Mouse (Mus musculus) brain, adult 2 months (tissue): ENCODE data around the gene P3h2.

Experiments
- DNase-seq: peaks from one replicate; pipeline ENCODE4 v3.0.0; 2011; ENCODE audit warnings: low read depth, low spot score

P3h2 gene

DNA sequence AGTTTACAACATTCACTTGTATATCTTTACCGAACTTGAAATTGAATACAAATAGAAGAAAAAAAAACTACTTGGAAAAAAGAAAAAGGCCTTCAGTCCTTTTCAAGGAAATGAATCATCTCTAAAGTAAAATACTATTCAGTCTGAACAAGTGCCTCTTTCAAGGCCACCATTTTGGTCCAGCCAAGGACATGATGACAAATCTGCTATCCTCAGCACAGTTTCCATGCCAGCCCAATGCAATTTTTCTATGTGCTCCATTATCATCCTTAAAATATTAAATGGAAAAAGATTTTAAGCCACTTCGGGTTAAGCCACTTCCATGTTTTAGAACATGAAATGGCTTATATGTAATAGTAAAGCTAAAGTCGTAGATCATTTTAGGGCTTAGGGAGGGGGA is 35.2 kb downstream of the P3h2 start:
- DNase-seq: no peak

DNA sequence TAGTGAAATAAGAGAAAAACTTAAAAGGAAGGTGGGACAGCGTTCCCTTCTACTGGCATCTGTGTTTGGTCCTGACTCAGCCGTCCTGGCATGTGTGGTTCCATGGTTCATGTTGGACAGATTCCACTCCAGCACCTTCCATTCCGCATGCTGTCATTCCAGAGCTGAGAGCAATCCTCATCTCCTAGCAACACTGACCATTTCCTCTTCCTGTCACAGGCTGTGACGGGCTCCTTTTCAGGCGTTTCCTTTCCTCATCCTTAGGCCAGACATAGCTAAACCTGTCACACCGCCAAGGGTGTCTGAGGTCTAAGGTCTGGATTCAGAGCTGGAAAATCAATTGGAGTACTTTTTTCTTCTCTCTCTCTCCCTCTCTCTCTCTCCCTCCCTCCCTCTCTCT is 40.5 kb downstream of the P3h2 start:
- no peak for DNase-seq

DNA sequence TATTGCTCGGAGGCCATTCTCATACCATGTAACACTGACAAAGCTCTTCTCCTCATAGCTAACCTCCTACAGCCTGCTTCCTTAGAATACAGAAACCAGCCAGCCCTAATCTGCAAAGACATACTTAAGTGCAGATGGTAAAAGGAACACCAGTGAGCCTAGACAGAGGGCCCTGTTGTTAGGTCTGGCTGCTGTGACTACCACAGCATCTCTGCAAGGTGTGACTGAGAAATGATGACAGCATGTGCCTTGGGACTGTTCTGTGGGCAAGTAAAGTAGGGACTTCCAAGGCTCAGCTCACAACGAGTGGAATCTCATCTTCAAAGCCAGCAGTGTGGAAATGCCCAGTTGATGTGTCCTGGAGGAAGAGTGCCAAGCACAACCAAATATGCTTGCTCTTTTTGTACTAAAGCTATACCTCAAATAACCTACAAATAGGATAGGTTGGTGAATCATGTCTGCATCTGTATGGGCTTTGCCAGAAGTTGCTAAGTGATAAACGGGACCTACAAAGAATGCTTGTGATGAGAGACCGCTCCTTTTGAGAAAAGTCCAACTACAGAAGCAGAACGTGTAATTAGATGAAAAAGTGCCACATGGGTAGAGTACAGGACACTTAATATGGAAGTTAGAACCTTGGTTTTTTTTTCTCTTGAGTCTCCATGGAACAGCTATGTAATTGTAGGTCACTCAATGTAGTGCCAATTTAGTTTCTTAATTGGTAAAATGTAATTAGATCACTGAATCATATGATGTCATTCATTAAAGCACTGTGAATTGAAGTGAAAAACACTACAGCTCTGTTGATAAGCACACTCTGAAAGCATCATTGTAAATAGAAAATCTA is 45.1 kb downstream of the P3h2 start:
- DNase-seq: no peak

DNA sequence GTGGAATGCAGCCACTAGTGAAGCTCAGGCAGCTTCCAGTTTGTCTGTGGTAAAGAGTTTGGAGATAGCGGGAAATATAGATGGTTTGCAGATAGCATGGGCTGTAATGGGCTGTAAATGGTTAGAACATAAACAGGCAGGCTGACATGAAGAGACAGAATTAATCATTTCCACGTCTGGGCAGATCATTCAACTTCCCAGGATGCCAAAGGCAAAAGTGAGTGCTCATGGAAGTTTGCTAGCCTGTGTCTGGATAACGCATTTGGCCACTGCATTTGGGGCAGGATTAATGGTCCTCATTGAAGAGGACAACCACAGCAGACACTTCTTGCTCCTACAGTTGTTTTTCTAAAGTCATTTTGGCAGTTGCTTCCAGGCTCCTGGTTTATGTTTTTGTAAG is 52.0 kb downstream of the P3h2 start:
- DNase-seq: no peak

DNA sequence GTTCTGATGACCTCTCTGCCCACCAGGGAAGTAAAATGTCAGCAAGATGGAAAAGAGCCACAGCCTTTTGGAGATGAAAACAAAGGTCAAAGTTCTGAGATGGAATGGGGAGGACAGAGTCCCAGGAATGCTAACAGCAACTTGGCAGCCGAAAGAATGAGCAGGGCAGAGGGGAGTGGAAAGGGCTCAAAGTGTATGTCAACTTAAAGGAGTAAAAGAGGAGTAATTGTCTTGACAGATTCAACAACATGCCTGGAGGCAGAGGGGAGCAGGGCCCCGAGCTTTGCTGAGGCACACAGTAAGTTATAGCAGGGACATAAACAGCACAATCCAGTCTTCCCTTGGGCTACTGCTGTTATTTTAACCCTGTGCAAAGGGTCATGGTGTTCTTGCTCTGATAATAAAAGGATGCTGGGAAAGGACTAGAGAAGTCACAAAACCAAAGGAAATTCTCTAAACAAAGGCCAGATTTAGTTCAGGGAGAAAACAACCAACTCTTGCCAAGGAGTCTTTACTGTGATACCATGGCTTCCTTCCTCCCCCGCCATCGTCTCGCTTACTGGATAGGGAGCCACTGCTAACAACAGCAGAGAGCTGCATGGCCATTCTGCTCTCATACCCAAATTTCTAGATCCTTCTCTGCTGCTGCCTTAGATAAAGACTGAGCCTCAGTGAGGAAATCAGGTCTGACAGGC is 56.0 kb downstream of the P3h2 start:
- DNase-seq: no peak

DNA sequence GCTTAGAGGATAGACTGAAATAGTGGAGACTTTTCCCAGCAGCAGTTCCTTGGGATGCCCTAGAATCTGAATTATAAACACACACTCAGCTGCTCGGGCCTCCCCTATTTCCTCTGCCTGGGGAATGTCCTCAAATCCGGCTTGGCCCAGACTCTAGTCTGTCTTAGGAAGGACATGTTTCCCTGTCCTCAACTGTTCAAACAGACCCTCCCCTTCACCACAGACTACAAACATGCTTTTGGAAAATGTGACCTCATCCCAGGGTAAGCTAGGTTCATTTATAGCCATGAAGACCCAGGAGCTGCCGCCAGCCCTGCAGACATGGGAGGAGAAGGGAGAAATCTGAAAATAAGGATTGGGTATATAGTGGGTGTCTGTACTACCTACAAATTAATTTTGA is 57.7 kb downstream of the P3h2 start:
- DNase-seq: no peak

DNA sequence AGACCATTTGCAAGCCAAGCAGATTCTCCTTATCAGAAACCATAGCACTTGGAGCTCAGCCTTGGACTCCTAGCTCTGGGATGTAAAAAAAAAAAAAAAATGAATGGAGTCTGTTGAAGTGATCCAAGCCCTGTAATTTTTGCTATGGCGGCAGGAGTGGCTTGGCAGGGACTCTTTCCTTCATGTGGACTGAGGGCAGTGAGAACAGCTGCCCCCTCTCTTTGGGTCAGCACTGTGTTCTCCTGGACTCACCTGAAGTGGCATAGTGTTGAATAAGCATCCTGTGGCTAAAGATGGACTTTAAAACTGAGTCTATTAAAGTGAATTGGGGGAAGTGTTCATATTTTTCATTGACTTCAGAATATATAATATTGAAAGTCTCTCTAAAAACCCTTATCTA is 58.2 kb downstream of the P3h2 start:
- no peak for DNase-seq

DNA sequence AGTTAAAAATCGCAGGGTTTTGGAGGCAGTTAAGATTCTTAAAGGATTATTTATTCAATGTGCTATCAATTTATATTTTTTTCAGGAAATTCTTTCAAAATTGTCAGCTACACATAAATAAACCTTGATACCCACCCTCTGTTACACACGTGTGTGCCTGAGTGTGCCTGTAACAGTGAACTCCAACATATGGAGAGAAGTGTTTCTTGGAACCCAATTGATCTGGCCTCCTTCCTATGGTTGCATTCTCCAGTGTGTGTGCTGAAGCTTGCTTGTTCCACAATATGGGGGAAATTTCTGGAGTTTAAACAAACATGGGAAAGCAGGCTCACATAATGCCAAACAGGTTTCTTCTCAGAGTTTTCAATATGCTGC is 63.7 kb downstream of the P3h2 start:
- DNase-seq: no peak

DNA sequence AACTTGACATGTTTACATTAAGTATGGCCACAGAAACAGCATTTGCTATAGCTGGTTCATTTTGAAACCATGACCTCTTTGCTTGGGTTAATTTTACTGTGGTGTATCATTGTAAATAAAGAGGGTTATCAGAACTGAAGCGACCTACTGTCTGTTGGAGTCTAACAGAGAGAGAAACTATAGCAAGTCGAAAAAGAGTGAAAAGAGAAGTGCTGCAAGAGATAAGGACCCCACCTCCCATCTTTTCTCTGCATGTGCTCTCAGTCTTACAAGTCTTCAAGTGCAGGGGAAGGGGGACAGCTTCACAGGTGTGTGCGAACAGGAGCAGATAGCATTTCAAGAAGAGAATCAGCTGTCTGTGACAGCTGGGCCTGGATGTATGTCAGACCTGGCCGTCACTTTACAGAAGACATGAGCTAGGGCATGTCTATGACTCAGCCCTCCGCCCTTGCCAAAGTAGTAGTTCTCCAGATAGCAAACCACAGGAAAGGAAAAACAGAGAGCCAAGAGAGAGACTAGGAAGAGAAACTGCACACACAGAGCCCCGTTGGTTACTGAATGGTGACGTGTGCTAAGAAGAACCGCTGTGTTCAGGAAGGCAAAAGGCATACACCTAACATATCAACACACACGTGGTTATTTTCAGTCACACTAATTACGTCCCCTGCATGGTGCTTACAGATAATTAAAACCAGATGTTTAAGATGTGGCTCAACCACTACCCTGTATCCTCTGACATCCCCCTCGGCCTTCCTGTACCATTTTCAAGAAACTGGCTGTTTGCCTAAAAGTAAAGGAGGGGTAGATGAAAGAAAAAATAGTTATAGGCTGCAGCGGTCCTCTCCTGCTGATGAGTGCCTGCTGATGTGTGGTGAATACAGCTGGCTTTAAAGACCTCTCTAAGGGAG is 64.3 kb downstream of the P3h2 start:
- peak; percentile 65 for DNase-seq

DNA sequence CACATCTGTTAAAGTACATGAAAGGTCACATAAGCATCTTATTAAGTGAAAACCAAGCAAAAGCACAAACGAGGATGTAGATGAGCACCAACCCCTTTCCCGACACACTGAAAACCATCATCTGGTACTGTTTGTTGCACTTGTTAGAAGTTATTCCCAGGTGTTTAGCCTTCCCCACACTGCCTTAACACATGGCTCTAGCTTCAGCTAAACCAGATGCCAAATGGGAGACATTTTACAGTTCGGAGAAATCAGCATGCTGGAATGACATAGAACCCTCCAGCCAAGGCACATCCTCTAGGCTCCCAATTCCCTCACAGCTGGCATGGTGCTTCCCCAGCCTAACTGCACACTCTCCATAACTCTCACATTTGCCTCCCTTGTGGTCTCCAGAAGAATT is 66.3 kb downstream of the P3h2 start:
- no peak for DNase-seq

DNA sequence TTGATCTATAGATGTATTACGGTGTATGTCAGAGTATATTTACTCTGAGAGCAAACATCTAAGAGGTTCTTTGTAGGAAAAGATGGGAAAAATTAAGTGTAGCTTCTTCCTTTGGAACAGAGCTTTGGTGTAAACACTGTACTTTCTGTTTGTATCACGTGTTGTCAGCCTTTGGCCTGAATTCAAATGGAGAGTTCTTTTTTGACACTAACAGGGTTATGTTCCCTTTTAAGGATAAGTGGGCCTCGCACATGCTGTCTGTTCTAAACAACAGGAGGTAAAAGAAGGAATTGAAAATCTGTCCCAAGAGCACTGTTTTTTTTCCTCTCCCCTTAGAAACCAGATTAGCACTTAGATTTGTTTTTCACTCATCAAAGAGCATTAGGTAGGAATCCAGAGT is 70.1 kb downstream of the P3h2 start:
- DNase-seq: peak; percentile 54

DNA sequence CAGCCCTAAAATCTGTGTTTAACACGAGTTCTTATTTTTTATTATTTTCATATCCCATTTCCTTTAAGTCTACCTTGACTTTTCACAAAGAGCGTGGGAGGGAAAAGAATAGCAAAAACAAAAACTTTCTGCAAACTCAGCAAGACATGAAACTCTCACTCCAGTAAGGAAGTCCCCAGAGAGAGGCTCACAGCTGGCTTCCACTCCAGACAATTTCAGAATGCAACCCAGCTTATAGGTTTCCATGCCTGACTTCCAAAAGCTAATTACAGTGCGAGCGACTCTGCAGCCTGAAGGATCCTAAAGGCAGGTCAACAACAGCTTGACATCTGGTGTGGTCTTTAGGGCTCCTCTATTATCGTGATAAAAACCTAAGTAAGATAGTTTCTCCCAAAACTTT is 70.5 kb downstream of the P3h2 start:
- no peak for DNase-seq

DNA sequence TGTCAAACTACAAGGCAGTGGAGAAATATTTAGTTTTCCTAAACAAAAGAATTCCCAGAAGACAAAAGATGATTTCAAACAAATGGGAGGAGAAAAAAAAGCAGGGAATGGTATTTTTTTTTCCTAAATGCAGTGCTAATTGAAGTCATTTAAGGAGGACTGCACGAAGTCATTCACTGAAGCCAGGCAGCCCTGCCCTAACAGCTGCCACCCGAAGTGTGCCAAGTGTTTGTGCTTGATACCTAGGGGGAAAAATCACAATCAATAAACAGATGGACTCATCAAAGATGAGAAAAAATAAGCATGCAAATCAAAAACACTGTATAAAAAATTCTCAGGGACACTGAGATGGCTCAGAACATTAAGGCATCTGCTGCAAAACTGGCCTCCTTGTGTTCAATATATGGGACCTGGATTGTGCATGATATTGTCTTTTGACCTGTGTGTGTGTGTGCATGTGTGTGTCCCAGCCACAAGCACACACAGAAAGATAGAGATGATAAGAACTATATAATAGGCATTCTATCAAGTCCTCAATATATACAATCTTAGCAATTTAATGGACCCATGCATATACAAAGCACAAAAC is 76.1 kb downstream of the P3h2 start:
- DNase-seq: no peak

DNA sequence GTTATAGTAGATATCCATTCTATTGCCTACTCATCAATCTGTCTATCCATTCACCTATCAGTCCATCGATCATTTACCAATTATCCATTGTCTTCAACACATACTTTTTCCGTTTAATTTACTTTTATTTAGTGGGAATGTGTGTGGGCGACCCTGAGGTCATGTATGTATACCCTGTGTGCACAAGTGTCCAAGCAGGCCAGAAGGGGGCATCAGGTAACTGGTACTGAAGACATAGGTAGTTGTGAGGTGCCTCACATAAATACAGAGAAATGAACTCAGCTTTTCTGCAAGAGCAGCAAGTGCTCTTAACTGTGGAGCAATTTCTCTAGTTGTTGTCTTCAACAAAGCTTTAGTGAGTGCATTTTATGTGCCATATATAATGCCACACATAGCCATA is 79.2 kb downstream of the P3h2 start:
- no peak for DNase-seq

DNA sequence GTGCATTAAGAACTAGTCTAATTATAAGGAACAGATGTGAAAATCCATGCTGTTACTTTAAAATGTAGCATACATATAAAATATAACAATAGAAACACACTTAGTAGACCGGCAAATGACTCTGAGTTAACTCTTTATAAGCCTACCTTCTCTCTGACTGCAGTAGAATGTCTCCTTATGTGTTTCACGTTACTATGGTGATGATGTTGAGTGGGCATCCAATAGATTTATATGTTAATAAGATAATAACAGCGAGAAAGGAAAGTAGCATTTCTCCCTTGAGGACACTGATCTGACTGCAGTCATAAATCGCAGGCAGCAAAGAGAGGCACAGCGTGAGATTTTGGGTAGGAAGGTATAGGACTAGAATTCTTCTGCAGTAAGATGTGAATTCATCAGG is 81.0 kb downstream of the P3h2 start:
- DNase-seq: no peak

DNA sequence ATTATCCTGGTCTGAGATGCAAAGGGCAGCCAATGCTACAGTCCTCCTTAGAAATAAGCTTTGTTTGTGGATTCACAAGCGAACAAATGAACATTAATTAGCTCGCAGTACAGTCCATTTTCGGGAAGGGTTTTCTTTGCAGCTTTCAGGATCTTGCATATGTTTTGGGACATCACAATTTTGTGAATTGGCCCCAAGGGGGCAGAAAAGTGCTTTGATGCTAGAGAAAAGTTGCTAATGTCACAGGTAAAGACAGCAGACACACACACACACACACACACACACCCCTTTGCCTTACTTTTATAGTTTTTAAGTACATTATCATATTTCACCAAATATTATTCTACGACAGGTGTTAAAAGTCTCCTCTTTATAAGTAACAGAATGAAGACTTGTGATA is 82.2 kb downstream of the P3h2 start:
- peak; percentile 28 for DNase-seq

DNA sequence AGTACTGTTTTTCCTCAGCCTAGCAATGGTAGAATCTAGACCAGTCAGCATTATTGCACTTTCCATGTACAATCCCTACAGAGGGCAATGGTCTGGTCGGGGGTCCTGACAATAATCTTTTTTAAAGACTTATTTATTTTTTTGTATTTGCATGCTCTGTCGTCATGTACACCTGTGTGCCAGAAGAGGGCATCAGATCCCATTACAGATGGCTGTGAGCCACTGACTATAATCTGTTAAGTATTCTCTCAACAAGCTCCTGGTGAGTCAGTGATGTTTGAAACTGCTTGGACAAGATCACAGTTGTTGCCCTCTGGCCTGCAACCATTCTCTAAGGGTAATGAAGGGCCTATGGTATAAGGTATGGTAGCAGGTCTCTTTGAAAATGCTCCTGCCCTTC is 83.8 kb downstream of the P3h2 start:
- DNase-seq: peak; percentile 27

DNA sequence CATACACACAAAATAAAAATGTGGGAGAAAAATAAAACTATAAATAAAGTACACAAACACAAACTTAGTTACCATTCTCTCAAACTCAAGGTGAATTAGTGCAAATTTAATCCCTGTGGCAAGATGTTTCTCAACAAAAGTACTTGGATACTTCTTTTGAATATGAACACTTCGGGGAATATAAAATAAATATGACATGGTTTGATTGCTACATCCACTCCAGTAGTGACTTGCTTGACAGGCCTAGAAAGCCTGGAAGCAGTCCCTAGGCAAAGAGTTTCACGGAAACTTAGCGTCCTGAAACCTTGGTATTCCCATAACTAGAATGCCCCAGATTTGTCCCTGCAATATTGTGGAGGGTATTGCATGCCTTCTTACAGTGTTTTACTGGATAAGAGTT is 99.8 kb downstream of the P3h2 start:
- DNase-seq: no peak

DNA sequence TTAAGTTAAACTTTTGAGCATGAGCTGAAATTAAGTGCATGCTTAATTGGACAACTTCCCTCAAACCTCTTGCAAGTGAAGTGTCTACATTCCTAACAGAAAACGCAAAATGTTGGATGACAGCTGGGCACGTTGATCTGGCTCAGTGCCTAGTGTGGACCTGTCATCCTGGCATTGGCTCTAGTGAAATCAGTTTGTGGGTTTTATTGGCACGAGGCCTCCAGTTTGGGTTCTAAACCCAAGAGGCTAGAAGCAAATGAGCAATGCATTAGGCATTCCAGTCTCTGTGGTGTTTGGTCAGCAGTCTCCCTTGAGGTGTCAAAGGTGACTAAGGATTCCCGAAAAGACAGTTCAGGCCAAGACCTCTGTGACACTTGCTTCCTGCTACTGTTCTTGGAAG is 102.3 kb downstream of the P3h2 start:
- DNase-seq: peak; percentile 19

DNA sequence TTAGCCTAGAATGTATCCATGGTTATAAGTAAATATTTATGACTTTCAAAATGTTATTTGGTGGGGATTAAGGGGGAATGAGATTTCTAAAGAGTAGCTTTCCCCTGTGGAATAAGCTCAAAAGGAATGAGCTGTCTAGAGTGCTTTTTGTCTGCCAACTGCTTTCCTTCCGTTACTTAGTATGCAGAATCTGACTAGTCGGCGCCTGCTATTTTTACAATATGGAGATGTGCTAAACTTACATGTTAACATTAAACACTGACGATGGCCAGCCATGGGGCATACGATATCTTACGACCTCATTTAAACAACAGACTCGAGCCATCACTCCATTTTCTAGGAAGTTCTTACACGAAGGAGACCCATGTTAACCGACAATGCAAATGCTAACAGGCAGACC is 102.7 kb downstream of the P3h2 start:
- peak; percentile 17 for DNase-seq

DNA sequence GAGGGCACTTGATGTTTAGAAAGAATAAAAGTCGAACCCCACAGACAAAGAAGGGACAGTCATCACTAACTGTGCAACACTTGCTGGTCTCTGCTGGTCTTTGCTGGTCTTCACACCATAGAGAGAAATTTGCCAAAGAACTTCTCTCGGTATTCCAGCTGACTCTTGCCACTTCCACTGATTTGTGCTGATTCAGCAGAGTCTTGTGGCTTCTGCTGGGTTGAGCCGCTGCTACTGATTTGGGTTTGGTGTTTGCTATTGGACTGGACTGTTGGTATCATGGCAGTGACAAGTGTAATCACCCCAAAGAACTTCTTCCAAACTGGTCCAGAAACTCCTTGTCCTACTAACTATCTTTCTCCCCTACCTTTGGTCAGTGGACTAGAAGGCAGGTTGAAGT is 111.0 kb downstream of the P3h2 start:
- no peak for DNase-seq

DNA sequence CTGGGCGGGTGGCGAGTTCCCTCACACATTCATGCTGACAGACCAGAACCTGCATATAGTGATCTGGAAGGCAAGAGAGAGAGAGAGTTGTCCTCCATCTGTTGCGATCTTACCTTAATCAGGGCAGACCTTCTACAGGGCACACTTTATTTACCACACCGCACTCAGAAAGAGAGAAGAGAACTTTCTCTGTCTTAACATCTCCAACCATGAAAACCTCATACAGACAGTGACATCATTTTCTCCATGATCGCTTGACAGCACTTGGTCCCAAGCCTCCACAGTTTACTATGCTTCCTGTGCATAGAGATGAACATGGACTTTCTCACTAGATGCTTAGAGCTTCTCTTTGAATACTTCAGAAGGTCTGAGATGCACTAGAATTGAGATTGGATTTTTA is 118.4 kb downstream of the P3h2 start:
- DNase-seq: no peak
